Mouse (Mus musculus) spleen, adult 2 months (tissue): ENCODE measurements around the gene Dph2. TPM values are rescaled to one million over a fixed set of nuclear protein-coding genes. Genes with fewer than 3 reads are reported as not detected.

ENCODE experiments used
- DNase-seq, 2 experiments: peaks; one replicate each; pipeline versions ENCODE4 v3.0.0 to v3.0.0-alpha.2; 2012 to 2021; ENCODE audit warnings: low spot score in 2 of 2, low read depth in 1 of 2
- H3K27ac ChIP-seq: fragments of 200-500 bp; 2 replicates; pipeline ENCODE4 v1.5.1; 2012; ENCODE audit warnings: low read length, inconsistent platforms; ENCODE audit not compliant: insufficient read depth
- H3K27me3 ChIP-seq: fragments of 200-500 bp; 2 replicates; pipeline ENCODE4 v1.6.1; 2012; ENCODE audit warnings: mild to moderate bottlenecking, moderate library complexity, low read length, inconsistent platforms; ENCODE audit not compliant: control insufficient read depth, insufficient read depth
- H3K36me3 ChIP-seq: fragments of 200-500 bp; 2 replicates; pipeline ENCODE4 v1.6.1; 2012; ENCODE audit warnings: mild to moderate bottlenecking, low read length, inconsistent platforms; ENCODE audit not compliant: control insufficient read depth, insufficient read depth
- H3K4me1 ChIP-seq: fragments of 200-500 bp; 2 replicates; pipeline ENCODE4 v1.6.1; 2011; ENCODE audit warnings: inconsistent platforms; ENCODE audit not compliant: control insufficient read depth, insufficient read depth, insufficient read length
- H3K4me3 ChIP-seq: fragments of 200-500 bp; 2 replicates; pipeline ENCODE4 v1.5.1; 2011; ENCODE audit warnings: mild to moderate bottlenecking, inconsistent platforms; ENCODE audit not compliant: insufficient read depth, insufficient read length; ENCODE audit errors: extremely low read depth
- CTCF ChIP-seq: fragments of 200-500 bp; IDR thresholded peaks from 2 replicates; pipeline ENCODE4 v1.5.1; 2011; ENCODE audit warnings: mild to moderate bottlenecking, inconsistent platforms; ENCODE audit not compliant: insufficient read depth, insufficient read length, insufficient replicate concordance; ENCODE audit errors: extremely low read depth
- POLR2A ChIP-seq: fragments of 200-500 bp; IDR thresholded peaks from 2 replicates; pipeline ENCODE4 v1.6.1; 2011; ENCODE audit warnings: low read depth, low read length, inconsistent platforms
- whole genome bisulfite sequencing: fragments of 180-500 bp; shearing (Covaris S2); methylation state at CpG from one replicate; pipeline ENCODE4 v1.1.7; 2018; 5-methylcytosine and 5-hydroxymethylcytosine counted together
- polyA plus RNA-seq: library from polyadenylated mRNA; depleted of rRNA; stranded (reverse); fragments of >200 nt; gene quantifications from 2 replicates; pipeline ENCODE4 v1.2.3, GENCODE M21; 2012

Dph2 gene
- polyA plus RNA-seq, 1 experiment: 20.9 TPM

- 6% methylated on average over 71 of the region's 71 CpGs for WGBS
- no peak for DNase-seq
- Histone ChIP-seq H3K4me3 (peak overlapping the region; percentile 36; the same call in 1 of the 2 replicates), H3K27ac (no peak overlapping the region), H3K27me3 (peaks cover 17% of the 10 kb centered on the region), H3K36me3 (no peaks in the 10 kb centered on the region), H3K4me1 (peaks cover 15% of the 10 kb centered on the region)
- TF ChIP-seq POLR2A: no peak
- TF ChIP-seq CTCF: no peak
These were observed 35.0 kb upstream of the Dph2 start for GRCm38 (mm10) chr4:117926545-117927482.

GRCm38 (mm10) chr4:117924916-117925315 is 33.1 kb upstream of the Dph2 start:
- Histone ChIP-seq H3K27me3 (peaks cover 17% of the 10 kb centered on the region), H3K27ac (no peak overlapping the region), H3K4me3 (no peak overlapping the region), H3K4me1 (peaks cover 22% of the 10 kb centered on the region), H3K36me3 (no peaks in the 10 kb centered on the region)
- no peak for DNase-seq
- 60% methylated on average over 5 of the region's 6 CpGs for WGBS
- TF ChIP-seq POLR2A (no peak), CTCF (no peak)

GRCm38 (mm10) chr4:117923450-117923849 is 31.6 kb upstream of the Dph2 start:
- 88% methylated on average over 2 of the region's 2 CpGs for WGBS
- Histone ChIP-seq H3K27me3 (peaks cover 6% of the 10 kb centered on the region; the same call in 1 of the 2 replicates), H3K4me1 (peaks cover 20% of the 10 kb centered on the region), H3K27ac (no peak overlapping the region), H3K4me3 (no peak overlapping the region), H3K36me3 (no peaks in the 10 kb centered on the region)
- TF ChIP-seq POLR2A (no peak), CTCF (no peak)
- DNase-seq: no peak

GRCm38 (mm10) chr4:117921358-117921757 is 29.5 kb upstream of the Dph2 start:
- Histone ChIP-seq H3K27me3 (no peaks in the 10 kb centered on the region), H3K4me1 (peaks cover 13% of the 10 kb centered on the region; the same call in 1 of the 2 replicates), H3K4me3 (no peak overlapping the region), H3K27ac (peak overlapping the region; percentile 60), H3K36me3 (no peaks in the 10 kb centered on the region)
- no peak for TF ChIP-seq POLR2A
- TF ChIP-seq CTCF: no peak
- no peak for DNase-seq
- WGBS: 68% methylated on average over 2 of the region's 2 CpGs

- H3K27me3 ChIP-seq: no peaks in the 10 kb centered on the region
- H3K36me3 ChIP-seq: no peaks in the 10 kb centered on the region
- DNase-seq: no peak
- H3K4me1 ChIP-seq: peaks cover 19% of the 10 kb centered on the region
- TF ChIP-seq POLR2A (no peak), CTCF (no peak)
- H3K27ac ChIP-seq: no peak overlapping the region
- no peak overlapping the region for H3K4me3 ChIP-seq
- WGBS: 39% methylated on average over 5 of the region's 5 CpGs
These were observed 26.9 kb upstream of the Dph2 start for GRCm38 (mm10) chr4:117918762-117919161.

- no peak for TF ChIP-seq POLR2A
- no peak for TF ChIP-seq CTCF
- no peak overlapping the region for H3K4me3 ChIP-seq
- H3K36me3 ChIP-seq: no peaks in the 10 kb centered on the region
- WGBS: 66% methylated on average over 3 of the region's 3 CpGs
- peaks cover 19% of the 10 kb centered on the region for H3K4me1 ChIP-seq
- no peaks in the 10 kb centered on the region for H3K27me3 ChIP-seq
- DNase-seq: no peak
- H3K27ac ChIP-seq: no peak overlapping the region
These were observed 26.4 kb upstream of the Dph2 start for GRCm38 (mm10) chr4:117918261-117918660.

- H3K27me3 ChIP-seq: no peaks in the 10 kb centered on the region
- 91% methylated on average over 4 of the region's 4 CpGs for WGBS
- no peaks in the 10 kb centered on the region for H3K36me3 ChIP-seq
- no peak for DNase-seq
- H3K4me1 ChIP-seq: peaks cover 19% of the 10 kb centered on the region
- no peak for TF ChIP-seq POLR2A
- TF ChIP-seq CTCF: no peak
- no peak overlapping the region for H3K4me3 ChIP-seq
- no peak overlapping the region for H3K27ac ChIP-seq
These were observed 26.0 kb upstream of the Dph2 start for GRCm38 (mm10) chr4:117917847-117918246.
